Mouse (Mus musculus) C2C12 (cell line): ENCODE data around the gene Mlx.

Experiments used
- CEBPB ChIP-seq: IDR thresholded peaks from one replicate; pipeline ENCODE4 v1.6.1; 2011; ENCODE audit warnings: low read depth, mild to moderate bottlenecking, control low read depth, moderate library complexity
- CTCF ChIP-seq: IDR thresholded peaks from one replicate; pipeline ENCODE4 v1.5.1; 2011; ENCODE audit not compliant: control insufficient read depth, insufficient read depth, insufficient read length
- MAX ChIP-seq: IDR thresholded peaks from one replicate; pipeline ENCODE4 v1.6.1; 2011; ENCODE audit warnings: mild to moderate bottlenecking, control low read depth

DNA sequence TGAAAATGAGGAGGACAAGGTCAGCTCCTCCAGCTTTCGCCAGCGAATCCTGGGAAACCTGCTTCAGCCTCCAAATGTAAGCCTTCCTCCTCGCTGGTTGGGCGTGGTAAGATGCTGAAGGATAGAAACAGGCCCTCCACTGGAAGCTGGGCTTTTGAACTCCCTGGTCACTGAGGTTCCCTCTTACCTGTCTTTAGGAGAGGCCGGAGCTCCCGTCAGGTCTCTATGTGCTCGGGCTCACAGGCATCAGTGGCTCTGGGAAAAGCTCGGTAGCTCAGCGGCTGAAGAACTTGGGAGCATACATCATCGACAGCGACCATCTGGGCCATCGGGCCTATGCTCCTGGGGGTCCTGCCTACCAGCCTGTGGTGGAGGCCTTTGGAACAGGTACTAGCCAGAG is 2.3 kb upstream of the Mlx start:
- TF ChIP-seq CEBPB (no peak), CTCF (no peak), MAX (no peak)
